Mouse (Mus musculus) layer of hippocampus, adult 2 months (tissue): ENCODE data around the gene Glt1d1. TPM values are rescaled to one million over a fixed set of nuclear protein-coding genes. Genes with fewer than 3 reads are reported as not detected.
A peak's percentile ranks its signal among the peaks of the same experiment; 100 is the strongest.

ENCODE experiments used
- DNase-seq, 2 experiments: peaks; one replicate each; pipeline ENCODE4 v3.0.0; 2022; ENCODE audit warnings: low spot score in 2 of 2
- H3K27ac ChIP-seq: fragments of 200-600 bp; 2 replicates; pipeline ENCODE4 v1.8.1; 2022
- H3K4me3 ChIP-seq: fragments of 200-600 bp; 2 replicates; pipeline ENCODE4 v1.8.1; 2022; ENCODE audit warnings: mild to moderate bottlenecking
- CTCF ChIP-seq: fragments of 200-600 bp; conservative IDR thresholded peaks from 2 replicates; pipeline ENCODE4 v1.8.1; 2022; ENCODE audit warnings: antibody characterized with exemption, mild to moderate bottlenecking, moderate library complexity
- total RNA-seq, 2 experiments: library from RNA; stranded (reverse); gene quantifications; 2 replicates each; pipeline ENCODE4 v1.2.3; 2021

Glt1d1 gene
- total RNA-seq, 2 experiments from 2014 or later: 24.7 to 28.6 TPM

DNA sequence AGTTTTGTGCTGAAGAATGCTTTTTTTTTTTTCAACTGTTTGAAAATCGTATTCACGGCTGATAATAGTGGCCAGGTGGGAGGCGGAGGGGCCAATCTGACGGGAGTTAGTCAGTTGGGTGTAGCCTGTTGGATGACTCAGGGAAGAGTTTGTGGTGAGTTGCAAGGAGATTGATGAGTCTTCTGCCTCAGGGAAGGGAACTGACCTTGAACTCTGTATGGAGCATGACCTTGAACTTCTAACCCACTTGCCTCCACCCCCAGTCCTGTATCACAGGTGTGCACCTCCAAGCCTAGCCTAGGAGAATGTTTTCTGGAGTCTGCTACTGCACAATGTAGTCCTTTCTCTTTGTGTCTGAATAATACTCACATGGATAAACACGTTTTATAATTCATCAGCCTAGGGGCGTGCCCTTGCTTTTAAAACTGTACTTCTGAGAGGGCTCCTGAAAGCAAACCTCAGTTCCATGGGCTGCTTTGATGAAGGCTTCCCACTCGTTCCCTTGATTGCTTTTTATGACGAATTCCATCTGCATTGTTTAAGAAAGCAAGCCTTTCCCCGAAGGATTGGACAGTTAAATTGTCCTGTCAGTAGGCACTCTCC is 56.6 kb downstream of the Glt1d1 start:
- DNase-seq: no peak
- TF ChIP-seq CTCF: no peak

DNA sequence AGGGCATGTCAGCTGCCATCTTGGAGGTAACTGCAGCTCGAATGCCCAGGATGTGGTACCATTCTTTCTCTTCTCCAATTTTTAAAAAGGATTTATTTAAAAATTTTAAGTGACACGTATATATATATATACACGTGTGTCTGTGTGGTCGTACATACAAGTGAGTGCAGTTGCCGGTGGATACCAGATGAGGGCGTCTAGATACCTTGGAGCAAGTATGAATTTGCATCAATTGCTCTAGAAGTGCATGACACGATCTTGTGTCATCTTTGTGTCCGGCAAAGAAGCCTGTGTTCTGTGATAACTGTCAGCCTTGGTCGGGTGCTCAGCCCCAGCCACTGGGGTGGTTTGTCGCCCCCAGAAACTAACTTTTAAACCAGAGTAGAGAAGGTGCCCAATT is 59.0 kb downstream of the Glt1d1 start:
- Histone ChIP-seq H3K4me3 (no peak overlapping the region), H3K27ac (no peak overlapping the region)
- DNase-seq: no peak
- TF ChIP-seq CTCF: peak; percentile 57

More for the DNA sequence above, 56.6 kb downstream of the Glt1d1 start:
- Histone ChIP-seq H3K27ac (no peak overlapping the region), H3K4me3 (no peak overlapping the region)

GRCm38 (mm10) chr5:127691581-127691980 is 59.5 kb downstream of the Glt1d1 start:
- no peak overlapping the region for H3K27ac ChIP-seq
- no peak for DNase-seq
- no peak for TF ChIP-seq CTCF
- no peak overlapping the region for H3K4me3 ChIP-seq

DNA sequence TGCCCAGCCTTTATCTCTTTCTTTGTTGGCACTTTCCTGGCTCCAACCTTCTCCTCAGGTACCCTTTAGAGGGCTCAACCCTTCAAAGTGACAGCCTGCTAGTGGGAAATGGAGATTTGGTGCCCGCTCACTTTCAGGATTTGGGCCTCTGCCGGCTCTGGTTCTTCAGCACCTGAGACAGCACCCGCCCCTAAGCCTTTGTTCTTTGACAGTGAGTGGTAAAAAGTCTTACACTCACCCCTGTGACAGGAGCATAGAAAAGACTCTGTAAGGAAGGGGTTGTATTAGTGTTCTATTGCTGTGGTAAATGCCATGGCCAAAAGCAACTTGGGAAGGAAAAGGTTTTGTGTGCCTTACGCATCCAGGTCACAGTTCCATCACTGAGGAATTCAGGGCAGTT is 63.8 kb downstream of the Glt1d1 start:
- no peak overlapping the region for H3K27ac ChIP-seq
- TF ChIP-seq CTCF: no peak
- DNase-seq: no peak
- no peak overlapping the region for H3K4me3 ChIP-seq

- no peak overlapping the region for H3K27ac ChIP-seq
- no peak for DNase-seq
- no peak for TF ChIP-seq CTCF
- H3K4me3 ChIP-seq: no peak overlapping the region
Observed at GRCm38 (mm10) chr5:127696602-127697001, 64.5 kb downstream of the Glt1d1 start.

DNA sequence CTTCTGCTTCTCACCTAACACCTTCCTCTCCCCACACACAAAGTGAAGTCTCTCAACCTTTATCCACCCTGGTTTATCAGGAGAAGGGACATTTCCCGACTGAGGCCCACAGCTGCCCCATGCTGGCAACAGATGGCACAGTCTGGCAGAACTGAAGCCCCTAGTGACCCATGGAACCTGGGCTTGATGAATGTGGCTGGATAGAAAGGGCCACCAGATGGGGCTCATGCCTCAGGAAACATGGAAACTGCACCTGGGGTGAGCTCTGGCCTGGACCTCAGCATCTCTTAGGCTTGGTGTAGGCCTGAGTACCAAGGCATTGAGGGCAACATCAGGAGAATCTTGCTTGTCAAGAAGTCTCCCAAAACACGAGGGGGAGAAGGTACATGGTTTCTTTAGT is 66.5 kb downstream of the Glt1d1 start:
- no peak overlapping the region for H3K4me3 ChIP-seq
- no peak overlapping the region for H3K27ac ChIP-seq
- TF ChIP-seq CTCF: peak; percentile 51
- DNase-seq: no peak

DNA sequence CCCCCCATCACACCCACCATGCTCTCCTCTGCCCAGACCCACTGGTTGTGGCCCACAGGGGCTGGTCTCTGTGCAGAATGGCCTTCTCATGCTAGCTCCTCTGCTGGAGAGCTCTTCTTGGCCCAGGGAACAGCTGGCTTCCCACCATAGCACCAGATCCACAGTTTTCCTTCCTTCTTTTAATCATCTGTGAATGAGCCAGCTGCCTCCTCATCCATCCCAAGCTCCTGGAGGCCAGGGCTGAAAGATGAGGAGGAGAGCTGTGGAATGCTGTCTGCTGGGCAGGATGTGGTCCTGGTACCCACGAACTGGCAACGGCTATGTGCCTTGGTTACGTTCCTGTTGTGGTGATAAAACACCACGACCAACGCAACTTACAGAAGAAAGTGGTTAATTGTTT is 67.6 kb downstream of the Glt1d1 start:
- DNase-seq: no peak
- Histone ChIP-seq H3K27ac (no peak overlapping the region), H3K4me3 (no peak overlapping the region)
- no peak for TF ChIP-seq CTCF

DNA sequence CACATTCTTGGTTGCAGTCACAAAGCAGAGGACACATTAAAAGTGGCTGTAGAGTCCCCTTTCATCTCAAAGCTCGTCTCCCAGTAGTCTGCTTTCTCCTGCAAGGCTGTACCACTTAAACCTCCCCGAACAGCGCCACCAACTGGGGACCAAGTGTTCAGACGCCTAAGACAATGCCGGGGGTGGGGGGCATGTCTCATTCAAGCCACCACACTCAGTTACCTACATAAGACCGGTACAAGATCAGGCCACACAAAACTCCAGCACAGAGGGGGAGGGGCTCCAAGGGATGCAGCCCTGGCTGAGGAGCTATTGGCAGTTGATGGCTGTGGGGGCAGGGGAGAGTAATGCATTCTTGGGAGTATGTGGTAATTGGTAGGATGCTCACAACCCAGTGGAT is 68.1 kb downstream of the Glt1d1 start:
- H3K27ac ChIP-seq: no peak overlapping the region
- peak; percentile 22 for TF ChIP-seq CTCF
- DNase-seq: no peak
- no peak overlapping the region for H3K4me3 ChIP-seq

DNA sequence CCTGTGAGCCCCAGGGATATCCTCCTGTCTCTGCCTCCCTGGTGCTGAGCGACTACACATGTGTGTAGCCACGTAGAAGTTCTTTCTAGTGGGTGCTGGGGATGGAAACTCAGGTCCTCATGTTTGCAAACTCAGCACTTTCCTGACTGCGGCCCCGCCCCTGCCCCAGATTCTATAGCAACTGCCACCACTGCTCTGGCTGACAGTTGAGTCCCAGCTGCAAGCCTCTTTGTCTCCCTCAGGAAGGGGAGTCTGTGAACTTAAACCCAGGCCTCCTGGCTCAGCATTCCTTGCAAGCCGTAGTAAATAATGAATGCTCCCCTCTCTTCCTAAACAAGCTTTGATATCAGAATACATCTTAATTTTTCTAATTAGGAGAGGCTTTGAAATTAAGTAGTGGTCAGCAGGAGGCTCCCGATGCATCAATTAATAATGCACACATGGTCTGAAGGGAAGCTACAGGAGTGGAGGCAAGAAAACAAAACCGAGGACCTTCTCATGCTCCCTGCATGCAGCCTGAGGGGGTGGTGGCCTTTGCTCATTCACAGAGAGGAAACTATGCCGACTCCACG is 71.6 kb downstream of the Glt1d1 start:
- Histone ChIP-seq H3K27ac (no peak overlapping the region), H3K4me3 (no peak overlapping the region)
- no peak for TF ChIP-seq CTCF
- DNase-seq: no peak

- no peak for DNase-seq
- no peak overlapping the region for H3K4me3 ChIP-seq
- H3K27ac ChIP-seq: no peak overlapping the region
- no peak for TF ChIP-seq CTCF
Observed at GRCm38 (mm10) chr5:127705225-127705624, 73.2 kb downstream of the Glt1d1 start.

DNA sequence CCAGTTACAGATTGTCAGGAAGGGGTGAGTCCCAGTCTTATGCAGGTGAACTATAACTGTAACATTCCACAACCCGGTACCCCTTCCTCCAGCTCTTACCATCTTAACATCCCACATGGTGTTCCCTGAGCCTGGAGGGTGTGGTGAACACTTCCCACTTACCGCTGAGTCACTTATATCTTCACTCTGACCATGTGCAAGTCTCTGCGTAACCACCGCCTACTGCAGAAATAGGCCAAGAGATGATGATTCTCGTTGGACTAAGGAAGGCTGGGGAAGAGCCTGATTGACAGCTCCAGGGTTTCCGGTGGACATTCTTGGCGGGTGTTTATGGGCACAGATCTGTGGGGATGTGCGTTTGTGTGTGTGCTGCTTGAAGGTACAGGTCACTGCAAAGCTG is 73.9 kb downstream of the Glt1d1 start:
- H3K27ac ChIP-seq: no peak overlapping the region
- no peak for TF ChIP-seq CTCF
- peak in 1 of 2 experiments; percentile 26 for DNase-seq
- H3K4me3 ChIP-seq: no peak overlapping the region

GRCm38 (mm10) chr5:127708143-127708542 is 76.1 kb downstream of the Glt1d1 start:
- DNase-seq: peak in 1 of 2 experiments; percentile 10
- peak; percentile 73 for TF ChIP-seq CTCF

DNA sequence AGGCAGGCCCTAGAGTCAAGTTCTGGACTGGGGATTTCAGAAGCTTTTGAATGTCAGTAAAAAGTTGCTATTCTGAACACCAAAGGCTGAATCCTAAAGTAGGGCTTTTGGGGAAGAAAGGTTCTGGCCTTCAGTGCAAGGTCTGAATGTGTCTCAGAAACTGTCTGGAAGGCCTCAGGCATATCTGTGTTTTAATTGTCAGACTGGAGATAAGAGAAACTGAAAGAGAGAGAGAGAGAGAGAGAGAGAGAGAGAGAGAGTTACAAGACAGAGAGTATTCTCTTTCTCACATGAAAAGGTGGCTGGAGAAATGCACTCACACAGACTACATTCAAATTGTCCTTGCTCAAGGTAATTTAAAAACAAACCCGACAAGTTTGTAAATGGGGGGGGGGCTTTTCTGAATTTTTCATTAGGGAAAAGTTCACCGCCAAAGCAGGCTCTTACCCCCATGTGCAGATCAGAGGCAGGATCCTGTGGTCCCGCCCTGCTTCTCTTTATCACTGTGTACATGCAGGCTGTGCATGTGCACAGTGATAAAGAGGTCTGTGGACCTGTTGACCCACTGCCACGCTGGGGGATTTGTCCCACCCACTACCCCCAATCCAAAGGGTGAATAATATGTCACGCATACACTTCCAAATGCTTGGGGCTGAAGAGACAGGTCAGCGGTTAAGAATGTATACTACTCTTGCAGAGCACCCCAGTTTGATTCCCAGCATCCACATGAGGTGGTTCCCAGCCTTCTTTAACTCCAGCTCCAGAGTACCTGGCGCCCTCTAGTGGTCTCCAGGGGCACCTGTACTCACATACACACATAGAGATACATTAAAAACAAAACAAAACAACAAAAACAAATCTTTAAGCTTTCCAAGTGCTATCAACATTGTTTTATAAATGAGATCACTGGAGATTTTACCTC is 83.0 kb downstream of the Glt1d1 start:
- Histone ChIP-seq H3K27ac (no peak overlapping the region), H3K4me3 (no peak overlapping the region)
- DNase-seq: no peak
- peak; percentile 32 for TF ChIP-seq CTCF

More at GRCm38 (mm10) chr5:127708143-127708542, 76.1 kb downstream of the Glt1d1 start:
- Histone ChIP-seq H3K27ac (no peak overlapping the region), H3K4me3 (no peak overlapping the region)
